Mouse (Mus musculus) cerebellum, adult 2 months (tissue): ENCODE measurements around the gene Tomm22.

Source experiments
- CTCF ChIP-seq: fragments of 200-500 bp; IDR thresholded peaks from 2 replicates; pipeline ENCODE4 v1.5.1; 2011; ENCODE audit warnings: low read depth, mild to moderate bottlenecking, control low read depth, low read length, moderate library complexity, borderline replicate concordance; ENCODE audit not compliant: insufficient read depth
- POLR2A ChIP-seq: fragments of 200-500 bp; IDR thresholded peaks from 2 replicates; pipeline ENCODE4 v1.6.1; 2011; ENCODE audit warnings: low read length, control low read depth, borderline replicate concordance; ENCODE audit not compliant: insufficient read depth

DNA sequence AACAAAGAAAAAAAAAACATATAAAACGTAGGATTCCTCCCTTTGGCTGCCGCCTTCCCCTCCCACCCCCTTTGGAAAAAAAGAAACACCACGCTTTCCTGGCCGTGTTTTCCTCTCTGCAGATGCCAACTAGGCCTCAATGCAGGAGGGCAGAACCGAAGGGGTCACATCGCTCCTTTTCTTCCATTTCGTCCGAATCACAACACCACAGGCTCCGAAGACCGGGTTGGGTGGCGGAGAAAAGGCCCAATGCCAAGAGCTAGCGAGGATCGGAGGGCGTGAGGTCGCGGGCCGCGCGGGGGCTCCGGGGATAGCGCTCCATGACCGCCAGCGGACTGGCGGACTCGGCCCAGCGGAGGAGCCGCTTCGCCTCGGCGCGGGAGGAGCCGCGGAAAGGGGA is 16.5 kb downstream of the Tomm22 start:
- TF ChIP-seq CTCF (no peak), POLR2A (no peak)
